Mouse (Mus musculus) monocyte, adult 2 months (primary cell): ENCODE measurements around the gene D830030K20Rik.
"Not testable (repeated sequence)": the region's sequence is repeated elsewhere in the genome, so short reads cannot be mapped to it uniquely, and the experiment has no call there.

ENCODE experiments used
- DNase-seq, 2 experiments: peaks; one replicate each; pipeline ENCODE4 v3.0.0; 2022; ENCODE audit warnings: low spot score in 2 of 2, low read depth in 1 of 2

Gene D830030K20Rik

DNA sequence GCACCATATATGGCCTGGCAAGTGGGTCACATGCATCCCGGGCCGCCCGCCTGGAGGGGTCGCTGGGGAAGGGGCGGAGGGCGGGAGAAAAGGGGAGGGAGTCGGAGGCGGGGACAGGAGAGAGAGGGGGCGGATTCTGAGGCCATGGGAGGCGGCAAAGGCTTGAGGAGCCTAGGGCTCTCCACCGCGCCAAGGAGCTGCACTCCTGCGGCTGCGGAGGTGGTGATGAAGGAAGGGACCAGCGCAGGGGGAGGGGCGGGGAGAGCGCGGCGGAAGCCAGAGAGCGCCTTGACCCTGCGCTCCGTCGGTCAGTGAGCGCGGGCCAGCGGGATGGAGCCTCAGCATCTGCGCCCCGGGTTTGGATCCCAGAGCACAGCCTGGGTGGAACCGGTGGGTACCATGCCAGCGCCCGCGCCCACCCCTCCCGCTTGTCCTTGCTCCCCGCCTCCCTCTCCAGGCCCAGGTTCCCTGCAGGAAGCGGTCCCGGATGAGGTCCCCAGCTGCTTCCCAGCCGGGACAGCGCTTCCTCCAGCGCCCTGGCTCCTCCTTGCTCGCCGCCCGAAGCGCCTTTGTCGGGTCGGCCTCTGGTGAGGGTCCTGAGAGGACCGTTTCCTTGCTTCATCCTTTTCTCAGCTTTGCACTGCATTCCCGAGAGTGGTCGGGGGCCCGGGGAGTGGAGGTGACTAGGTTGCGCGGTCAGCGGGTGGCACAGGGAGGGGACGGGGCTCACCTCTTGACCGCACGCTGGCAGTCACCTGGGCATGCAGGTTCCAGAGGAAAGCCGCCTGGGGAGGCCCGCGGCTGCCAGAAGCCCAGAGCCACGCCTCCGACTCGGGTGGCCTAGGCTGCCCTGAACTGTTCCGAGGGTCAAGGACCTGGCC, at the start of gene D830030K20Rik:
TSS of gene D830030K20Rik (plus strand) at position 217 of the 881 bp plus-strand sequence.
- DNase-seq: not testable (repeated sequence)

DNA sequence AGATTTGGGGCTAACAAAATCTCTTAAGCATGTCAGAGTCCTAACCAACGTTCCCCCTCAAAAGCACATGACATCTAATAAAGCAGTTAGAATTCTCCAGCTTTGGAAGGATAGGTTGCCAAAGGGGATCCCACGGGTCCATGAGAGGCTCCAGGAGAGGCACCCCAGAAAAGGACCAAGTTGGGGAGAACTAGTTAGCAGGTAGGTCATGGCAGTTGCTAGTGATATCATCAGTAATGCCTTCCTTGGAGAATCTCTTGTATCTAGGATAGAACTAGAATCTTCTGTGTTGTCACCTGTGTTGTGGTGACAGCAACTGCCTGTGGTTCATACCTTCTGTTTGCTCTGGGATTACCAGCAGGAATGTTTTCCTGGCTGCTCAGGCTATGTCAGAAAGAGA, 20.3 kb upstream of the D830030K20Rik start, which contains the start of gene Gm5795:
TSS of gene Gm5795 (plus strand) at position 301 of the 400 bp plus-strand sequence.
- not testable (repeated sequence) for DNase-seq

DNA sequence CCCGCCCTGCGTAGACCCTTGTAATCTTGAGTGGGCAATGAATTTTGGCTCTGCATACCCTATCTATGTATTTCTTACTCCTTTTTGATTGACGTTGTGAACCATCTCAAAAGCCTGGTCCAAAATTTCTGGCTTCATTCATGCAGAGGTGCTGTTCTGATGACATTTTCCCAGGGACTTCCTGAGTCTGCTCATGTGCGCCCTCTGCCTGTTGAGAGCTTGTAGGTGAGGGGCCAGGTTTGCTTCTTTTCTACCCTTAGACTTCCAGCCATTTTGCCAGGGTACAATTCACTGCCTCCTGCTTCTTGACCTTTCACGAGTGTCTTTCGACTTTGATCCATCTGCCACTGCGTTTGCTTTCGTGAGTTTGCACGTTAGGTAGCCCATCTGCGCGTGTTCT, 1.1 kb downstream of the D830030K20Rik start:
- DNase-seq: not testable (repeated sequence)

DNA sequence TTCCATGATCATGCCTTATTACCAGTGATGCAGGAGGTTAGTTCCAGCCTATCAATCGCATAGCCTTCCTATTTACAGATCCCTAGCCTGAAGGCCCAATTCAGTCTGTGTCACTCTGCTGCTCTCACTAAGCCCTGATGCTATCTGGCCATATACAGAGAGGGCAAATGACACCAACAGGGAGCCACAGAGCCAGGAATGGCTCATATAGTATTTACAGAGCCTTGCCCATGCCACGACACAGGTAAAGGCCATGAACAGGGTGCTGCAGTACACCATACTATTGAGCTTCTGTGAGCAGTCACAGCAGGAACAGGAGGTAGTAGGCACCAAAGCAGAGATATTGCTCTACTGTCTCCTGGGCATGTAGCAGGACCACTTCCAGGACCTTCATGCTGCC, 54.2 kb downstream of the D830030K20Rik start:
- DNase-seq: peak in 1 of 2 experiments; percentile 1
